Mouse (Mus musculus) kidney, postnatal 4 days (tissue): ENCODE data around the gene Acp7.
A peak's percentile ranks its signal among the peaks of the same experiment; 100 is the strongest.

ENCODE experiments used
- DNase-seq, 2 experiments: peaks; one replicate each; pipeline ENCODE4 v3.0.0; 2021; ENCODE audit warnings: mixed read lengths in 2 of 2

Acp7 gene

GRCm38 (mm10) chr7:28573236-28573635, 57.9 kb downstream of the Acp7 start:
- no peak for DNase-seq

- peak in 1 of 2 experiments; percentile 43 for DNase-seq
These were observed 58.4 kb downstream of the Acp7 start for GRCm38 (mm10) chr7:28572689-28573088.

GRCm38 (mm10) chr7:28570982-28571682, 60.0 kb downstream of the Acp7 start:
- DNase-seq = peak; percentile 44 to 69

DNA sequence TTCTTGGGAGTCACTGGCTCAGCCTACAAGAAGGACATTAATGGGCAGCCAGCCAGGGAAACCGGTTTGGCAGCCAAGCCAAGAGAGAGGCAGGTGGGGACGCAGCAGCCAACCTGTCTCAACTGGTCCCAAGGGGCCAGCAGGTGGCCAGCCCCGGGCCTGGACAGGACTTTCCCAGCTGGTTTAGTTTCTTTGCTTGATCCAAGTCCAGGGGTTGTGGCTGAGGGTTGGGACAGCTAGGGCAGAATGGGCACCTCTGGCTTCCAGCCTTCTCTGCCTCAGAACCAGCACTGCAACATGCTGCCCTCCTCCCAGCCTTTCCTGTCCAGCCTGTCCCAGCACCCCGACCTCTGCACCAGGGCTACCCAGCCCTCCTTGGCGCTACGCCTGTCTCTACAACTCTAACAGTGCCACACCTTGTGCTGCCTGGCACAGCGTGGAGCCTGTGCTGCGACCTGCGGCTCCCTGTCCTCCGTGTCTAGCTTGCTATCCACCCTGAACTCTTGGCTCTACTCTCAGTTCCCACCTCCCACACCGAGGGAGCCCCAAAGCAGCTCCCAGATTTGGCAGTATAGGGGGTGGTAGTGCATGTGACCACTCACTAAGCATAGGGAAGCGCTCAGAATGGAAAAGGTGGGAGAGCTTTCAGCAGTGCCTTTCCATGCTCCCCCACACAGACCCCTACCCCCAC, 60.7 kb downstream of the Acp7 start:
- DNase-seq = peak; percentile 89 to 93

DNA sequence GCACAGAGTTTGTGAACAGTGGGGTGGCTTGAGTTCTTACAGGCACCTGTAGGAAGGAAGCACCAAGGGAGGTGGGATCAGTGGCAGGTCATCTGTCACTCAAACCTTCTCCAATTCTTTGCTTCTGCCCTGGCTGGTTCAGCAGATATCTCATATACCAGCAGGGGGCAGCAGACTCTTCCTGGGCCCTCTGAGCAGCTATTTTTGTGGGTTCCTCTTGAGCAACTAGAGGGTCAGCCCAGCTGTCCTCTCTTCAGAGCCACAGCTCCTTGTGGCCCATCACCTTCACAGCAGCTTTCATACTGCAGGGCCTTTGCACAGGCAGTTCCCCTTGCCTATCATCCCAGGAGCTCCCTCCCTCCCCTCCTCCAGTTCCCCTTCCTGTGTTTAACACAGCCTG, 62.9 kb downstream of the Acp7 start:
- DNase-seq = peak; percentile 71 to 79

DNA sequence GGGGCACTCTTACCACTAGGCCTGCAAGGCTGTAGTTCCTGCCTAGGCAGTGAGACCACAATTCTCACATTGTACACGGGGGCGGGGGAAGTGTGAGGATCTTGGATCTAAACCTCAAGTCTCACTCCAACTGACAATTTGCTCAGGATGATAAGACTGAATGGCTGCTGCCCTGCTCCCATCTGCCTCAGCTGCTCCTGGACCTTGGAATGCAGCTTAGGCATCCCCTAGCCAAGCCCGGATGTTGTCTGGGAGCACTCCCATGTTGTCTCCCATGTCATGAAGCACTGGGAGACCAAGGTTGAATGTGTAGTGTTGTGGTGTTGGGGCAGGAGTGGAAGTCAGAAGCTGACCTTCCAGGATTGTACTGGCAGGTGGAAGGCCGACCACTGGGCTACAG, 63.6 kb downstream of the Acp7 start:
- DNase-seq = no peak

- no peak for DNase-seq
These were observed 65.7 kb downstream of the Acp7 start for GRCm38 (mm10) chr7:28565407-28565806.

DNA sequence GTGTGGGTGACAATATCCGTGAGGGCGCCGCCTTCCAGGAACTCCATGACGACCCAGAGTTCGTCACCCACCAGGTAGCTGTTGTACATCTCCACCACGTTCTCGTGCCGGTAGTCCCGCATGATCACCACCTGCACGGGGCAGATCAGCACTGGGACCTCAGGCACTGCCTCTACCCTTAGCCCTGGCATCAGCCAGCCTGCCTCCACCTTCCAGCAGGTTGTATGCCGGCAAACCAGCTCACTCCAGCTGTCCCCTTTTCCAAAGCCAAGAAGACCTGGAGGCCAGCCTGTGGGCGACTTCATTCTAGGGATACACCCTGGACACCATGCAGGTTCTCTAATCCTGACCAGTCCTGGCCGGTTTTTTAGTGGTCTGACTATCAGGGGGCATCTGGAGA, 68.2 kb downstream of the Acp7 start:
- DNase-seq = no peak

- DNase-seq = no peak
These were observed 68.8 kb downstream of the Acp7 start for GRCm38 (mm10) chr7:28562371-28562770.

DNA sequence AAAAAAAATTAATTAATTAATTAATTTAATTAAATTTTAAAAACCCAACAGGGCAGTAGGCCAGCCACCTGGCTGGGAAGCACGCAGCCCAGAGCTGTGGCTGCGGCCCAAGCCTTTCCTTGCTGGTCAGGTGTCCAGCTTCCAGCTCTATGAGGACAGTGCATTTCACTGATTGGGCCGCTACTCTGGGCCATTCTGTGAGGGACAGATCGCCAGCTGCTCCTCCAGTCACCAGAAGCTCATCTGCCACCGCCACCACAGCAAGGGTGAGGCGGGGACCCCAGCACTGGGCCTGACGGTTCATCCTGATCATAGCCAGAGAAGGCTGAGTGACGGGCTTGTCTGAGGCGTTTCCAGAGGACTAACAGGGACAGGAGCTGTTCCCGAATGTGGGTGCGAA, 69.2 kb downstream of the Acp7 start:
- no peak for DNase-seq

- DNase-seq = no peak
These were observed 70.3 kb downstream of the Acp7 start for GRCm38 (mm10) chr7:28560856-28561255.

DNA sequence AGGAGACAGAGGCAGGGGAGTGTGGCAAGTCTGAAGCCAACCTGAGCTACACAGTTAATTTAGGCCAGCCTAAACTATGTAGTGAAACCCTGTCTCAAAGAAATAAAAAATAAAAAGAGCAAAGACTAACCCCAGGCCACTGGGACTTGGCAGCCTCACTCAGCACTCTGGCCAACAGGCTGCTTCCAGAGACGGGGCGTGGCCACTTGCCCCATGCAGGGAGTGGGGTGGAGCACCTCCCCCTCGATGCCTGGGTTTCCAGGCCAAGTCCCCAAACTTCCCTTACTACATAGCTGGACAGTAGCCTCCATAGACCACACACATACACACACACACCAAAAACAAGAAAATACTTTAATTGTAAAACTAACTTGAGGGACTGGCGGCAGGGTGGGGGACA, 72.6 kb downstream of the Acp7 start:
- DNase-seq = peak; percentile 72 to 81

DNA sequence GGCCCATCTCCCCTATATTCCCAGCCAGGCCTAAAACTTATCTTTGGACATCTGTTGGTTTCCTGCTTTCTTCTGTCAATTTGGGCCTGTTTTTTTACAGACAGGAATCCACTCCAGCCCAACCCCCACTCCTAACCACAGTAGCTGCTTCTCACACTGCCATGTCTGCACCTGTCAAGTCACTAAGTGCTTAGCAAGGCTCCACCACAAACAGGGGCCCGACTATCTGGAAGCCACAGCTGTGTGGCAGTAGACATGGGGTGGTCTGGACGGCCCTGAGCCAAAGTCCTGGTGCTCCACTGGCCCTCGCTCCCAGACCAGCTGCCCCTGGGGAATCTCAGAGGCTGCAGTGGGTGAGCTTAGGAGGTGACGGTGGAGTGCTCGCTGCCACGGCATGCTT, 73.4 kb downstream of the Acp7 start:
- no peak for DNase-seq
